Mouse (Mus musculus): ENCODE measurements around the gene Gm20662. TPM values are rescaled to one million over a fixed set of nuclear protein-coding genes. Genes with fewer than 3 reads are reported as not detected.
A peak's percentile ranks its signal among the peaks of the same experiment; 100 is the strongest.

Gm20662 gene
- polyA plus RNA-seq, 1 experiment from 2014 or later, result 0.96 TPM

DNA sequence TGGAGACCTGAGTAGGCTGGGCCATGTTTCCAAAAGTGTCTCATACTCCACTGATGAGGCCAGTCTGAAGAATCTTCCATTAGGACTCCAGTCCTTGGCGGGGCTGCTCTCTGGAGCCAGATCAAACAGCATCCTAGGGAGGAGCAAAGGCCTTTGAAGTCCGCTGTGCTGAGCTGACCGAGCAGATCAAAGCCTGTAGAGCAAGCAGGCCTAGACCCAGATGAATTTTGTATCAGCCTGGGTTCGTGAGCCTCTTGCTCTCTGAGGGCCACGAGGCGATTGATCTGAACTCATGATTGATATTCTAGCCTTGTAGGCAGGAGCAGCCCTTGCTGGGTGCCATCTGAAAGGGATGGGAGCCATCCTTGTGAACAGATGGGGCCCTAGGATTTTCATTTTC, 36.3 kb upstream of the Gm20662 start:
- Histone ChIP-seq H3K9ac (ENCODE audit: low read length) (no peak overlapping the region), H3K27ac (replicated peaks; ENCODE audit: low read depth, low read length) (no peak overlapping the region), H3K36me3 (ENCODE audit: control insufficient read depth, insufficient read depth, low read length) (peaks cover 5% of the 10 kb centered on the region), H3K4me1 (ENCODE audit: control insufficient read depth, insufficient read depth, low read length) (no peaks in the 10 kb centered on the region), H3K27me3 (ENCODE audit: control insufficient read depth, insufficient read depth, low read length) (no peaks in the 10 kb centered on the region), H3K9me3 (ENCODE audit: control insufficient read depth, low read length) (no peaks in the 10 kb centered on the region), H3K4me3 (ENCODE audit: low read depth, low read length) (no peak overlapping the region), H3K4me2 (ENCODE audit: low read depth, severe bottlenecking) (no peak overlapping the region)
- DNase-seq (ENCODE audit: low spot score), result no peak
- no peak for ATAC-seq (ENCODE audit: insufficient number of reproducible peaks, low FRiP score, low TSS enrichment, low read depth)
- 17% methylated on average over 6 of the region's 6 CpGs for WGBS

DNA sequence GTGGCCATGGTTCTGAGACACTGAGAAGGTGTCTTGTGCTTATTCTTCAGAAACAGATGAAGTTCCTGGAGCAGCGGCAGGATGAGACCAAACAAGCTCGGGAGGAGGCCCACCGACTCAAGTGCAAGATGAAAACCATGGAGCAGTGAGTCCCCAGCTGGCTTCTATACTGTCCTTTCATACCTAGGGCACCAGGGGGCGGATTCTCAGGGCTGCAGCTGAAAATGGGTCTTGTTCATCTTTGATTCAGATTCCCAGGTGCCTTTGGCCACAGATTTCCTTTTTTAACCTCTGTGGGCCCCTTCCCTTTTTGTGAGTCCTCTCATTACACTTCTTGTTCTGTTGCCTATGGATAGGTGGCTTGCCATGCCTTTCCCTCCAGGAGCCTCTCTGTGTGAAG, 35.2 kb upstream of the Gm20662 start:
- Histone ChIP-seq H3K4me1 (ENCODE audit: control insufficient read depth, insufficient read depth, low read length) (no peaks in the 10 kb centered on the region), H3K4me2 (ENCODE audit: low read depth, severe bottlenecking) (no peak overlapping the region), H3K4me3 (ENCODE audit: low read depth, low read length) (no peak overlapping the region), H3K27me3 (ENCODE audit: control insufficient read depth, insufficient read depth, low read length) (no peaks in the 10 kb centered on the region), H3K9me3 (ENCODE audit: control insufficient read depth, low read length) (no peaks in the 10 kb centered on the region), H3K36me3 (ENCODE audit: control insufficient read depth, insufficient read depth, low read length) (peaks cover 5% of the 10 kb centered on the region), H3K9ac (ENCODE audit: low read length) (no peak overlapping the region), H3K27ac (replicated peaks; ENCODE audit: low read depth, low read length) (no peak overlapping the region)
- ATAC-seq (ENCODE audit: insufficient number of reproducible peaks, low FRiP score, low TSS enrichment, low read depth) (no peak), DNase-seq (ENCODE audit: low spot score) (no peak)
- 79% methylated on average over 4 of the region's 4 CpGs for WGBS

DNA sequence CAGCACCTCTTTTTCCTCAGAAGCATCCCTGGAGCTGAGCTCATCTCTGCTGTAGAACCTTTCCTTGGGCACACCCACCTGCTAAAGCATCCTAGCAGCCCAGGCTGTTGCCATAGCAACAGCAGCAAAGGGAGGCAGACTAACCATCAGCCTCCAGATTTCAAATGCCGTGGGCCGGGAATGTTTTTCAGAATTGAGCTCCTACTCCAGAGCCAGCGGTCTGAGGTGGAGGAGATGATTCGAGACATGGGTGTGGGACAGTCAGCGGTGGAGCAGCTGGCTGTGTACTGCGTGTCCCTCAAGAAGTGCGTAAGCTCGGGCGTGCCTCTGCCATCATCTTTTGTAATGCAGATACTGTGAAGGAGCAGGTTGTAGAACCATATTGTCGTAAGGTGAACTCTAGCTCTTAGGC, 34.8 kb upstream of the Gm20662 start:
- H3K27ac ChIP-seq (replicated peaks; ENCODE audit: low read depth, low read length), result no peak overlapping the region
- WGBS, result 87% methylated on average over 10 of the region's 10 CpGs
- H3K4me1 ChIP-seq (ENCODE audit: control insufficient read depth, insufficient read depth, low read length), result no peaks in the 10 kb centered on the region
- peaks cover 5% of the 10 kb centered on the region for H3K36me3 ChIP-seq (ENCODE audit: control insufficient read depth, insufficient read depth, low read length)
- H3K9ac ChIP-seq (ENCODE audit: low read length), result no peak overlapping the region
- DNase-seq (ENCODE audit: low spot score) (no peak), ATAC-seq (ENCODE audit: insufficient number of reproducible peaks, low FRiP score, low TSS enrichment, low read depth) (no peak)
- no peak overlapping the region for H3K4me2 ChIP-seq (ENCODE audit: low read depth, severe bottlenecking)
- H3K9me3 ChIP-seq (ENCODE audit: control insufficient read depth, low read length), result no peaks in the 10 kb centered on the region
- no peak overlapping the region for H3K4me3 ChIP-seq (ENCODE audit: low read depth, low read length)
- no peaks in the 10 kb centered on the region for H3K27me3 ChIP-seq (ENCODE audit: control insufficient read depth, insufficient read depth, low read length)

DNA sequence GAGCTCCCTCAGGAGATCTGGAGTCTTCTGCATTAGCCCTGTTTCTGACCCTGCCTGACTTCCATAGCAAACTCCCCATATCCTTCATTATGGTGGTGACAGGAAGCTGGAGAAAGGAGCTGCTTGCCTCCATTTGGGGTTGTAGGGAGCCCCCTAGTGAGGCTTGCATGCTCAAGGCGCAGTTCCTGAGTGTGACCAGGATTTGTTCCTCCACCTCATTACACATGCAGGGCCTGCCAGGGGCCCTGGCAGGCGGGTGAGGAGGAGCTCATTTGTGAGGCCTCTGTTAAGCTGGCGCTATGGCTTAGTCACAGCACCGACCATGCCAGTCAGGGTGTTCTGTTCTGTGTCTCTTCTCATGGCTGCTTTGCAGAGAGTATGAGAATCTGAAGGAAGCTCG, 34.3 kb upstream of the Gm20662 start:
- Histone ChIP-seq H3K4me2 (ENCODE audit: low read depth, severe bottlenecking) (no peak overlapping the region), H3K9ac (ENCODE audit: low read length) (no peak overlapping the region), H3K4me1 (ENCODE audit: control insufficient read depth, insufficient read depth, low read length) (no peaks in the 10 kb centered on the region), H3K9me3 (ENCODE audit: control insufficient read depth, low read length) (no peaks in the 10 kb centered on the region), H3K27ac (replicated peaks; ENCODE audit: low read depth, low read length) (no peak overlapping the region), H3K4me3 (ENCODE audit: low read depth, low read length) (no peak overlapping the region), H3K27me3 (ENCODE audit: control insufficient read depth, insufficient read depth, low read length) (no peaks in the 10 kb centered on the region), H3K36me3 (ENCODE audit: control insufficient read depth, insufficient read depth, low read length) (peaks cover 8% of the 10 kb centered on the region)
- 64% methylated on average over 5 of the region's 5 CpGs for WGBS
- DNase-seq (ENCODE audit: low spot score), result peak; percentile 46
- no peak for ATAC-seq (ENCODE audit: insufficient number of reproducible peaks, low FRiP score, low TSS enrichment, low read depth)

DNA sequence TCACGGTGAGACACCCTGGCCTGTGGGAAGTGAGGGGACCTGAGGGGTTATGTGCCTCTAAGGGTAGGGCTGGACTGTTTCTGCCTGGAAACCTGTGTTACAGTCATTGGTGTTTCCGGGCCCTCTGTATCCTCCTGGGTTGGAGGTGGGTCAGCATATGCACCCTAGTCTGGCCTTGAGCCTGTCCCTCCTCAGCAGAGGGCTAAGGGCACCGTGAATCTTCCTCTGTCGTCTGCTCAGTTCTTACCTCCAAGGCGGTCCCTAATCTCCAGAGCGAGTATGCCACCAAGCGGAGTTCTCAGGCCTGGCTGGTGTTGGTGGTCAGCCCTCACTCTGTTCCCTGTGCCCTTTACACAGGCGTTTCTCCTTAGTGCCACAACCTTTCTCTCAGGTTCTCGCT, 33.2 kb upstream of the Gm20662 start:
- no peak for ATAC-seq (ENCODE audit: insufficient number of reproducible peaks, low FRiP score, low TSS enrichment, low read depth)
- no peak overlapping the region for H3K4me3 ChIP-seq (ENCODE audit: low read depth, low read length)
- WGBS, result 90% methylated on average over 9 of the region's 9 CpGs

DNA sequence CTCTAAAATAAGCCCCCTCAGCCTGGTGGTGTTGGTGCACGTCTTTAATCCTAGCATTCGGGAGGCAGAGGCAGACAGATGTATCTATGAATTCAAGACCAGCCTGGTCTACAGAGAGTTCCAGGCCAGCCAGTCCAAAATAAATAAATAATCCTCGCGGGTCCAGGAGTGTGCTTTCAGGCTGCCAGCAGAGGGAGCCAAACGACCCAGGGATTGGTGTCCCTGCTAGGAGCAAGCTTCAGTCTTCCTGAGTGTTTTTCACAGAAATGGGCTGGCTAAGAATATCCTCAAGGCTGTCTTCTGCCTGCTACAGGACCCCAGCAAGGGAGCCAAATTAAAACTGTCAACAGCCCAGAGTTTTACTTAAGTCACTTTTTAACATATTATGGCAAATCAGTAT, 32.4 kb upstream of the Gm20662 start:
- no peak overlapping the region for H3K27ac ChIP-seq (replicated peaks; ENCODE audit: low read depth, low read length)
- no peak overlapping the region for H3K4me2 ChIP-seq (ENCODE audit: low read depth, severe bottlenecking)
- no peaks in the 10 kb centered on the region for H3K9me3 ChIP-seq (ENCODE audit: control insufficient read depth, low read length)
- H3K9ac ChIP-seq (ENCODE audit: low read length), result no peak overlapping the region
- no peaks in the 10 kb centered on the region for H3K4me1 ChIP-seq (ENCODE audit: control insufficient read depth, insufficient read depth, low read length)
- no peaks in the 10 kb centered on the region for H3K27me3 ChIP-seq (ENCODE audit: control insufficient read depth, insufficient read depth, low read length)
- H3K36me3 ChIP-seq (ENCODE audit: control insufficient read depth, insufficient read depth, low read length), result peaks cover 11% of the 10 kb centered on the region
- DNase-seq (ENCODE audit: low spot score) (peak; percentile 95), ATAC-seq (ENCODE audit: insufficient number of reproducible peaks, low FRiP score, low TSS enrichment, low read depth) (peak; percentile 72)
- H3K4me3 ChIP-seq (ENCODE audit: low read depth, low read length), result no peak overlapping the region
- 23% methylated on average over 5 of the region's 5 CpGs for WGBS

More for the DNA sequence above, 33.2 kb upstream of the Gm20662 start:
- Histone ChIP-seq H3K36me3 (ENCODE audit: control insufficient read depth, insufficient read depth, low read length) (peaks cover 8% of the 10 kb centered on the region), H3K9ac (ENCODE audit: low read length) (no peak overlapping the region), H3K4me1 (ENCODE audit: control insufficient read depth, insufficient read depth, low read length) (no peaks in the 10 kb centered on the region), H3K4me2 (ENCODE audit: low read depth, severe bottlenecking) (no peak overlapping the region), H3K27me3 (ENCODE audit: control insufficient read depth, insufficient read depth, low read length) (no peaks in the 10 kb centered on the region), H3K27ac (replicated peaks; ENCODE audit: low read depth, low read length) (no peak overlapping the region), H3K9me3 (ENCODE audit: control insufficient read depth, low read length) (no peaks in the 10 kb centered on the region)
- no peak for DNase-seq (ENCODE audit: low spot score)

DNA sequence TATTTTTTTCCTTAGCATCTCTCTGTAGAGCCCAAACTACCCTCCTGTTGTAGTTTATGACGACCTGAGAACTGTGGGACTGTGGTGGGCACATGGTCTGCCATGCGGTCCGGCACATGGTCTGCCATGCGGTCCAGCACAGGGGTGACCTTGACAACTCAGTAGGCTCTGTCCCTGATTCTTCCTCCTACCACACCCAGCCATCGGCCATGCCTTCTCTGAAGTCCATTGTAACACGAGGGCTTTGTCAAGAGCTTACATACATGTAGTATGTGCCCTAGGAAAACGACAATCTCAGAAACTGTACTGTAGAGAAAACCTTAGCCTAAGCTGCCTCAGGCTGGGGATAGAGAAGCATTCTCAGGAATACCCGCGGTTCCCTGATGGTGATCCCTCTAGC, 31.5 kb upstream of the Gm20662 start:
- no peaks in the 10 kb centered on the region for H3K4me1 ChIP-seq (ENCODE audit: control insufficient read depth, insufficient read depth, low read length)
- no peak for DNase-seq (ENCODE audit: low spot score)
- no peaks in the 10 kb centered on the region for H3K27me3 ChIP-seq (ENCODE audit: control insufficient read depth, insufficient read depth, low read length)
- H3K4me2 ChIP-seq (ENCODE audit: low read depth, severe bottlenecking), result no peak overlapping the region
- H3K9me3 ChIP-seq (ENCODE audit: control insufficient read depth, low read length), result no peaks in the 10 kb centered on the region
- ATAC-seq (ENCODE audit: insufficient number of reproducible peaks, low FRiP score, low TSS enrichment, low read depth), result no peak
- WGBS, result 96% methylated on average over 9 of the region's 9 CpGs
- H3K4me3 ChIP-seq (ENCODE audit: low read depth, low read length), result no peak overlapping the region
- H3K27ac ChIP-seq (replicated peaks; ENCODE audit: low read depth, low read length), result no peak overlapping the region
- peaks cover 14% of the 10 kb centered on the region for H3K36me3 ChIP-seq (ENCODE audit: control insufficient read depth, insufficient read depth, low read length)
- no peak overlapping the region for H3K9ac ChIP-seq (ENCODE audit: low read length)

DNA sequence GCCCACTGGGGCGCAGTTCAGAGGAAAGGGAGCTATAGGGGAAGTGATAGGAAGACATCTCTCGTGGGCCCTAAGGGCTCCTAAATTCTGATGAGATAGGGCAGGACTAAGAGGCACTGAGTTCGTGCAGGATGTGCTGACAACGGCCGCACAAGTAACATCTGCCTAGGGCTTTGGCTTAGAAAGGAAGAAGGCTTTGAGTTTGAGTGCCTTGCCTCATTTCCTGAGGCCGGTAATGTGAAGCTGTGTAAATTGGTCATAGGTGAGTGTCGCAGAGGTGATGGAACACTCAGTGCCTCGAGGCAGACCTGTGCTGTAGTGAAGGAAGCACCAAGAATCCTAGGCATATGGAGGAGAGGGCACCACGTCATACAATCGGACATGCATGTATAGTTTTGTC, 29.5 kb upstream of the Gm20662 start:
- WGBS, result 91% methylated on average over 10 of the region's 10 CpGs
- Histone ChIP-seq H3K4me2 (ENCODE audit: low read depth, severe bottlenecking) (no peak overlapping the region), H3K27me3 (ENCODE audit: control insufficient read depth, insufficient read depth, low read length) (no peaks in the 10 kb centered on the region), H3K4me3 (ENCODE audit: low read depth, low read length) (no peak overlapping the region), H3K9me3 (ENCODE audit: control insufficient read depth, low read length) (no peaks in the 10 kb centered on the region), H3K9ac (ENCODE audit: low read length) (no peak overlapping the region), H3K4me1 (ENCODE audit: control insufficient read depth, insufficient read depth, low read length) (no peaks in the 10 kb centered on the region), H3K27ac (replicated peaks; ENCODE audit: low read depth, low read length) (no peak overlapping the region), H3K36me3 (ENCODE audit: control insufficient read depth, insufficient read depth, low read length) (peaks cover 14% of the 10 kb centered on the region)
- ATAC-seq (ENCODE audit: insufficient number of reproducible peaks, low FRiP score, low TSS enrichment, low read depth), result no peak
- DNase-seq (ENCODE audit: low spot score), result no peak

DNA sequence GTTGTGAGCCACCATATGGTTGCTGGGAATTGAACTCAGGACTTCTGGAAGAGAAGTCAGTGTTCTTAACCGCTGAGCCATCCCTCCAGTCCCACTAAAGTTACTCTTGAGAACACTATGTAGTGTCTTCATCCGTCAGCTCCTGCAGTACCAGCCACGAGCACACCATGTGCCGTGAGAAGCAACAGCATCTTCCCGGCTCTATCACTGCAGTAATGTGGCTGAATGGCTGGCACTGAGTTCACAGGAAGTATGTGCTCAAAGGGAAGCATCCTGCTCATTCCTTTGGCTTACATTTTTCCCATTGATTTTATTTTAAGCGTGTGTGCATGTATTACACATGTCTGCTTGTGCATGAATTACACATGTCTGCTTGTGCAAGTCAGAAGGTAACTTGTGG, 28.7 kb upstream of the Gm20662 start:
- no peak overlapping the region for H3K4me3 ChIP-seq (ENCODE audit: low read depth, low read length)

More for the DNA sequence above, 28.7 kb upstream of the Gm20662 start:
- Histone ChIP-seq H3K36me3 (ENCODE audit: control insufficient read depth, insufficient read depth, low read length) (peaks cover 14% of the 10 kb centered on the region), H3K9me3 (ENCODE audit: control insufficient read depth, low read length) (no peaks in the 10 kb centered on the region), H3K27me3 (ENCODE audit: control insufficient read depth, insufficient read depth, low read length) (no peaks in the 10 kb centered on the region), H3K4me2 (ENCODE audit: low read depth, severe bottlenecking) (no peak overlapping the region), H3K4me1 (ENCODE audit: control insufficient read depth, insufficient read depth, low read length) (no peaks in the 10 kb centered on the region), H3K9ac (ENCODE audit: low read length) (no peak overlapping the region), H3K27ac (replicated peaks; ENCODE audit: low read depth, low read length) (no peak overlapping the region)
- 91% methylated on average over 6 of the region's 6 CpGs for WGBS
- no peak for ATAC-seq (ENCODE audit: insufficient number of reproducible peaks, low FRiP score, low TSS enrichment, low read depth)
- no peak for DNase-seq (ENCODE audit: low spot score)

All from limb, embryonic 11.5 days (tissue).